Mouse (Mus musculus) heart, embryonic 16.5 days (tissue): ENCODE results near the gene Tmco4. TPM values are rescaled to one million over a fixed set of nuclear protein-coding genes. Genes with fewer than 3 reads are reported as not detected.

Source experiments
- ATAC-seq: fragments of 200-750 bp; cut with Nextera tagmentation; replicated peaks from 2 replicates; pipeline ENCODE4 v1.8.0; 2017; ENCODE audit warnings: moderate number of reproducible peaks; ENCODE audit not compliant: insufficient read depth, low FRiP score; ENCODE audit errors: extremely low read depth
- H3K27ac ChIP-seq: fragments of 300-500 bp; sonication (generic); 2 replicates; pipeline ENCODE4 v1.5.1; 2014; ENCODE audit warnings: mild to moderate bottlenecking, low read length, control low read depth, moderate library complexity
- H3K27me3 ChIP-seq: fragments of 300-500 bp; sonication (generic); 2 replicates; pipeline ENCODE4 v1.6.1; 2014; ENCODE audit warnings: low read length, mixed read lengths; ENCODE audit not compliant: control insufficient read depth, insufficient read depth
- H3K36me3 ChIP-seq: fragments of 300-500 bp; sonication (generic); 2 replicates; pipeline ENCODE4 v1.6.1; 2014; ENCODE audit not compliant: control insufficient read depth, insufficient read depth
- H3K4me1 ChIP-seq: fragments of 300-500 bp; sonication (generic); 2 replicates; pipeline ENCODE4 v1.6.1; 2014; ENCODE audit warnings: low read length, mixed read lengths; ENCODE audit not compliant: control insufficient read depth, insufficient read depth
- H3K4me2 ChIP-seq: fragments of 300-500 bp; sonication (generic); 2 replicates; pipeline ENCODE4 v1.6.1; 2014; ENCODE audit warnings: low read depth, mild to moderate bottlenecking, control low read depth, low read length
- H3K4me3 ChIP-seq: fragments of 300-500 bp; sonication (generic); 2 replicates; pipeline ENCODE4 v1.5.1; 2014; ENCODE audit warnings: mild to moderate bottlenecking, control low read depth, low read length
- H3K9ac ChIP-seq: fragments of 300-500 bp; sonication (generic); 2 replicates; pipeline ENCODE4 v1.6.1; 2014; ENCODE audit warnings: low read length, control low read depth
- H3K9me3 ChIP-seq: fragments of 300-500 bp; sonication (generic); replicated peaks from 2 replicates; pipeline ENCODE4 v1.6.1; 2016; ENCODE audit warnings: low read length; ENCODE audit not compliant: control insufficient read depth
- WGBS: fragments of 180-500 bp; shearing (Covaris S2); extraction: QIAGEN DNeasy Blood & Tissue Kit; methylation state at CpG from one replicate; pipeline ENCODE4 v1.1.7; 2014; 5-methylcytosine and 5-hydroxymethylcytosine counted together
- polyA plus RNA-seq: library from polyadenylated mRNA; unstranded; fragments of >200 nt; fragmentation: Nextera tagmentation; extraction: Ambion mirVana; gene quantifications from 2 replicates; pipeline ENCODE4 v1.2.1, GENCODE M21; 2015

Gene Tmco4
- polyA plus RNA-seq, 1 experiment from 2014 or later, result 7.0 TPM

GRCm38 (mm10) chr4:138943730-138944129 lies 29.0 kb upstream of the Tmco4 start:
- H3K36me3 ChIP-seq, result no peaks in the 10 kb centered on the region
- no peaks in the 10 kb centered on the region; the same call in 1 of the 2 replicates for H3K9me3 ChIP-seq
- peak overlapping the region; percentile 48 for H3K4me3 ChIP-seq
- no peak overlapping the region for H3K9ac ChIP-seq
- no peak overlapping the region for H3K27ac ChIP-seq
- ATAC-seq, result peak; percentile 67
- H3K4me1 ChIP-seq, result no peaks in the 10 kb centered on the region
- H3K27me3 ChIP-seq, result no peaks in the 10 kb centered on the region; the same call in 1 of the 2 replicates
- peak overlapping the region; percentile 48 for H3K4me2 ChIP-seq
- 23% methylated on average over 15 of the region's 15 CpGs for WGBS

DNA sequence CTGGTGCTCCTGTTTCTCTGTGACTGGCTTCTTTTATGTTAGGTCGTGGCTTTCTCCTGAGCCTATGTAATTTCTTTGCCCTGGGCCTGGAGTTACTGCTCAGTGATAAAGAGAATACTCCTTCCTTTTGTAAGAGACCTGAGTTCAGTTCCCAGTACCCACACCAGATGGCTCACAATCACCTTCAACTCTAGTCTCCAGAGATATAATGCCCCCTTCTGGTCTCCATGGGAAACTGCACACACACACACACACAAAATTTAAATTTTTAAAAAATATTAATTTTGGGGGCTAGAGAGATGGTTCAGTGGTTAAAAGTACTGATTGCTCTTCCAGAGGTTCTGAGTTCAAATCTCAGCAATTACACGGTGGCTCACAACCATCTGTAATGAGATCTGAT lies 24.4 kb upstream of the Tmco4 start:
- Histone ChIP-seq H3K27me3 (no peaks in the 10 kb centered on the region; the same call in 1 of the 2 replicates), H3K4me3 (no peak overlapping the region), H3K4me2 (no peak overlapping the region), H3K9ac (no peak overlapping the region), H3K4me1 (no peaks in the 10 kb centered on the region), H3K36me3 (no peaks in the 10 kb centered on the region), H3K27ac (no peak overlapping the region), H3K9me3 (peaks cover 4% of the 10 kb centered on the region)
- 80% methylated on average over 2 of the region's 2 CpGs for WGBS
- no peak for ATAC-seq

GRCm38 (mm10) chr4:138958612-138959011 lies 14.1 kb upstream of the Tmco4 start:
- Histone ChIP-seq H3K9me3 (no peaks in the 10 kb centered on the region), H3K36me3 (no peaks in the 10 kb centered on the region), H3K4me3 (no peak overlapping the region), H3K4me1 (no peaks in the 10 kb centered on the region), H3K27me3 (0 out of 2 replicates have a peak, but pooled peaks cover 2% of the 10 kb centered on the region), H3K4me2 (no peak overlapping the region), H3K27ac (no peak overlapping the region), H3K9ac (no peak overlapping the region)
- 85% methylated on average over 9 of the region's 9 CpGs for WGBS
- ATAC-seq, result no peak

DNA sequence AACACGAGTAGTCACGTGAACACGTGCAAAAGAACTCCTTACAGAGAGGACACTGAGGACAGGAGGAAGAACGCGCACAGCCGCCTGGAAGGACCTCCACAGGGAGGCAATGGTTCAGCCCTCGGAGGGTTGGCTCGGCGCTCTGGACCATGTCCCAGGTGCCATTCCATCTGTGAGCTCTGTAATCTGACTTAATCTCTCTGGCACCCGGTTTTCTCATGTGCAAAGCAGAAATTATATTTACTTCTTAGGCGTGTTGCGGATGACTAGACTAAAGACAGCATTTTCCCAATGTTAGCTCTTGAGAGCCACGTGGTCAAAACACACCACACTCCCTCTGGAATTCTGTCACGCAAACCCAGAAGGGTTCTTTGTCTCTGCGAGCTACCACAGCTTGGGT lies 13.6 kb upstream of the Tmco4 start:
- H3K4me3 ChIP-seq, result no peak overlapping the region

DNA sequence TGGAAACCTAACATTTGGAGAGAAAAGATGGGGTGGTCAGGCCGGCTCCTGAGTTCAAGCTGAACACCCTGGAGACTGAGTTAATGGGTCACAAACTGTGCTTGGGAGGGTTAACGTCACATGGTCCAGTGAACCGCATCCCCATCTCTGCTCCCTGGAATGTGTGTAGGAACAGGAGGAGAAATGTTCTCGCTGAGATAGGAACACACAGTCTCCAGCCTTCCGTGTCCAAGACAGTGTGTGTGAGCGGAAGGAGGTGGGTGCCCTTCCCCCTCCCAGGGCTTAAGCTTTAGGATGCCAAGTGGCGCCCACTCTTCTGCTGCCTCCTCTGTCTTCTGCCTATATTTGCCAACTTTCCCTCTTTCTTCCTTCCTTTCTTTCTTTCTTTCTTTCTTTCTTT lies 12.8 kb upstream of the Tmco4 start:
- Histone ChIP-seq H3K4me1 (no peaks in the 10 kb centered on the region), H3K27ac (no peak overlapping the region), H3K9ac (no peak overlapping the region), H3K36me3 (no peaks in the 10 kb centered on the region), H3K4me3 (no peak overlapping the region), H3K4me2 (no peak overlapping the region), H3K27me3 (0 out of 2 replicates have a peak, but pooled peaks cover 2% of the 10 kb centered on the region), H3K9me3 (no peaks in the 10 kb centered on the region)
- ATAC-seq, result no peak
- WGBS, result 69% methylated on average over 7 of the region's 7 CpGs

More for the DNA sequence above, 13.6 kb upstream of the Tmco4 start:
- Histone ChIP-seq H3K4me1 (no peaks in the 10 kb centered on the region), H3K27me3 (0 out of 2 replicates have a peak, but pooled peaks cover 2% of the 10 kb centered on the region), H3K4me2 (no peak overlapping the region), H3K9me3 (no peaks in the 10 kb centered on the region), H3K36me3 (no peaks in the 10 kb centered on the region), H3K27ac (no peak overlapping the region), H3K9ac (no peak overlapping the region)
- no peak for ATAC-seq
- 72% methylated on average over 15 of the region's 15 CpGs for WGBS

DNA sequence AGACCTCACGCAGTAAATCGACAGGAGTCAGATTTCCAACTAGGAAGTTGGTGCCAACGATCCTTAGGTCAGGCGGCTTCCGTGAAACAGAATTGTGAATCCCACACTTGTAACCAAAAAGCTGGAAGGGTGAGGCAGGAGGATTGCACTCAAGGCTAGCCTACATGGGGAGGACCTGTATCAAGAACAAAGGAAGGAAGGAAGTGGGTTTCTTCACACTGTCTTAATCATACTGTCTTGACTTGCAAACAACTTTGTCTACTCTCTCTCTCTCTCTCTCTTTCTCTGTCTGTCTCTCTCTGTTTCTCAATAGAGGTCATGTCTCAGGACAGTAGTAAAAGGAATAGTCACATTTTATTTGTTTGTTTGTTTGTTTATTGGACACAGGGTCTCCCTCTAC lies 10.0 kb upstream of the Tmco4 start:
- H3K9me3 ChIP-seq, result no peaks in the 10 kb centered on the region
- ATAC-seq, result no peak
- H3K36me3 ChIP-seq, result no peaks in the 10 kb centered on the region
- no peaks in the 10 kb centered on the region for H3K4me1 ChIP-seq
- no peak overlapping the region for H3K9ac ChIP-seq
- no peak overlapping the region for H3K4me2 ChIP-seq
- no peaks in the 10 kb centered on the region for H3K27me3 ChIP-seq
- WGBS, result 79% methylated on average over 5 of the region's 5 CpGs
- H3K27ac ChIP-seq, result no peak overlapping the region
- no peak overlapping the region for H3K4me3 ChIP-seq

DNA sequence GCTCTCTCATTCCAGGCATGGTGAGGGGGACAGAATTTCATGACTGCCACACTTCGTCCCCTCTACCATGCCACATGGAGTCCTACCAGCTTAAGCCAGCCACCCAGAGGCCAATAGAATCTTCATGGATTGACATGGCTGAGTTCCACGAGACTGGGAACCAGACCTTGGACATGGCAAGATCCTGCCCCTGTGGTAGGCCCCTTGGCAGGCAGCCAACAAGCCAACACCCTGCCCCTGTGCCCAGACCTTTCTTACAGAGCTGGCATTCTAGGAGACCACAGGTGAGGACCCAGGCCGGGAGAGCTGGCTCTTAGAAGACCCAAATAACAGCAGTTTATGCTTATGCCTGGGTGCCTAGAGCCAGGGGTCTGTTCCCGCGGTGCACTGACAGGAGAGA lies 6.8 kb upstream of the Tmco4 start:
- Histone ChIP-seq H3K36me3 (no peaks in the 10 kb centered on the region), H3K9ac (no peak overlapping the region), H3K9me3 (no peaks in the 10 kb centered on the region), H3K4me2 (no peak overlapping the region), H3K4me3 (no peak overlapping the region), H3K27ac (no peak overlapping the region), H3K27me3 (no peaks in the 10 kb centered on the region), H3K4me1 (peaks cover 3% of the 10 kb centered on the region; the same call in 1 of the 2 replicates)
- no peak for ATAC-seq
- 60% methylated on average over 5 of the region's 5 CpGs for WGBS

DNA sequence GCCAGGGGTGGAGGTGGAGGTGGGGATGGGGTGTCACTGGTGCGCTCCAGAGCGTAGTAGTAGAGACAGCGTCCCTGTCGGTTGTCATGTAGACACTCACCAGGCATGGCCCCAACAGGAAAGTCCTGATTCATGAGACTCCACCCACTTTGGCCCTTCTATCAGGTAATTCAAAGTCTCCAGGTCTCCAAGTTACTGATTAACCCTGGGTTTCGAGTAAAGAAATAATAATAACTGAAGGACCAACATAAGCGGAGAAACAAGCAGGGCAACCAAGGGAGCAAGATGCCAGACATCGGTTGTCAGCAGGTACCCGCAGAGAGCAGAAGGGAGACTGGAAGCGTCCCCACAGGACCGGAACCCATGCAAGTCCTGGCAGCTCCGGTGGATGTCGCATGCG lies 5.8 kb upstream of the Tmco4 start, which contains the start of gene Rnf186:
TSS of gene Rnf186 (plus strand) at position 247 of the 400 bp plus-strand sequence.
- no peak within 1 kb of the TSS for H3K9ac ChIP-seq
- H3K27me3 ChIP-seq, result no peaks in the 10 kb centered on the region
- H3K4me2 ChIP-seq, result no peak within 1 kb of the TSS
- H3K27ac ChIP-seq, result no peak within 1 kb of the TSS
- no peaks in the 10 kb centered on the region for H3K36me3 ChIP-seq
- no peak for ATAC-seq
- no peaks in the 10 kb centered on the region for H3K9me3 ChIP-seq
- 86% methylated on average over 13 of the region's 13 CpGs for WGBS
- H3K4me1 ChIP-seq, result peaks cover 7% of the 10 kb centered on the region
- no peak within 1 kb of the TSS for H3K4me3 ChIP-seq

- no peak for ATAC-seq
- Histone ChIP-seq H3K9ac (no peak overlapping the region), H3K9me3 (no peaks in the 10 kb centered on the region), H3K4me1 (peaks cover 13% of the 10 kb centered on the region), H3K27me3 (no peaks in the 10 kb centered on the region), H3K4me2 (no peak overlapping the region), H3K27ac (no peak overlapping the region), H3K4me3 (no peak overlapping the region), H3K36me3 (no peaks in the 10 kb centered on the region)
- WGBS, result 71% methylated on average over 15 of the region's 15 CpGs
Measured at GRCm38 (mm10) chr4:138967485-138967884, 5.2 kb upstream of the Tmco4 start.
